Mouse (Mus musculus) liver, embryonic 15.5 days (tissue): ENCODE data around the gene Spop. TPM values are rescaled to one million over a fixed set of nuclear protein-coding genes. Genes with fewer than 3 reads are reported as not detected.
"Not testable (repeated sequence)": the region's sequence is repeated elsewhere in the genome, so short reads cannot be mapped to it uniquely, and the experiment has no call there.

Experiments
- ATAC-seq: fragments of 200-750 bp; cut with Nextera tagmentation; 2 replicates; pipeline ENCODE4 v1.8.0; 2017; ENCODE audit warnings: moderate number of reproducible peaks, mild to moderate bottlenecking, moderate library complexity; ENCODE audit not compliant: insufficient read depth
- H3K27ac ChIP-seq: fragments of 300-500 bp; sonication (generic); replicated peaks from 2 replicates; pipeline ENCODE4 v1.5.1; 2015; ENCODE audit warnings: mild to moderate bottlenecking, inconsistent platforms
- H3K27me3 ChIP-seq: fragments of 300-500 bp; sonication (generic); 2 replicates; pipeline ENCODE4 v1.6.1; 2015; ENCODE audit warnings: mild to moderate bottlenecking, inconsistent platforms
- H3K36me3 ChIP-seq: fragments of 300-500 bp; sonication (generic); replicated peaks from 2 replicates; pipeline ENCODE4 v1.6.1; 2015; ENCODE audit warnings: moderate library complexity, mild to moderate bottlenecking, inconsistent platforms
- H3K4me1 ChIP-seq: fragments of 300-500 bp; sonication (generic); replicated peaks from 2 replicates; pipeline ENCODE4 v1.6.1; 2015; ENCODE audit warnings: inconsistent platforms
- H3K4me2 ChIP-seq: fragments of 300-500 bp; sonication (generic); 2 replicates; pipeline ENCODE4 v1.6.1; 2015; ENCODE audit warnings: moderate library complexity, mild to moderate bottlenecking, inconsistent platforms
- H3K4me3 ChIP-seq: fragments of 300-500 bp; sonication (generic); replicated peaks from 2 replicates; pipeline ENCODE4 v1.5.1; 2015; ENCODE audit warnings: mild to moderate bottlenecking, inconsistent platforms
- H3K9ac ChIP-seq: fragments of 300-500 bp; sonication (generic); 2 replicates; pipeline ENCODE4 v1.6.1; 2015; ENCODE audit warnings: moderate library complexity, mild to moderate bottlenecking, inconsistent platforms
- H3K9me3 ChIP-seq: fragments of 300-500 bp; sonication (generic); replicated peaks from 2 replicates; pipeline ENCODE4 v1.6.1; 2016; ENCODE audit warnings: inconsistent platforms
- WGBS: fragments of 180-500 bp; shearing (Covaris S2); methylation state at CpG from one replicate; pipeline ENCODE4 v1.1.7; 2015; ENCODE audit warnings: mixed read lengths; ENCODE audit not compliant: insufficient replicate concordance; 5-methylcytosine and 5-hydroxymethylcytosine counted together
- polyA plus RNA-seq: library from polyadenylated mRNA; unstranded; fragments of >200 nt; fragmentation: Nextera tagmentation; extraction: Ambion mirVana; gene quantifications from 2 replicates; pipeline ENCODE4 v1.2.1, GENCODE M21; 2015

The Spop gene
- polyA plus RNA-seq, 1 experiment from 2014 or later: 67.5 TPM

- Histone ChIP-seq H3K36me3 (no peaks in the 10 kb centered on the region), H3K27me3 (peaks cover 41% of the 10 kb centered on the region)
Measured at GRCm38 (mm10) chr11:95403382-95404340, 10.2 kb upstream of the Spop start.

GRCm38 (mm10) chr11:95405771-95406170 lies 8.1 kb upstream of the Spop start:
- H3K4me3 ChIP-seq: no peak overlapping the region
- no peaks in the 10 kb centered on the region for H3K9me3 ChIP-seq
- no peak overlapping the region for H3K4me2 ChIP-seq
- 62% methylated on average over 4 of the region's 4 CpGs for WGBS
- H3K27me3 ChIP-seq: peaks cover 22% of the 10 kb centered on the region; the same call in 1 of the 2 replicates
- no peak for ATAC-seq
- no peaks in the 10 kb centered on the region for H3K4me1 ChIP-seq
- no peak overlapping the region for H3K27ac ChIP-seq
- no peak overlapping the region for H3K9ac ChIP-seq
- H3K36me3 ChIP-seq: no peaks in the 10 kb centered on the region

More at GRCm38 (mm10) chr11:95403382-95404340, 10.2 kb upstream of the Spop start:
- Histone ChIP-seq H3K4me3 (no peak overlapping the region), H3K9me3 (no peaks in the 10 kb centered on the region), H3K27ac (no peak overlapping the region), H3K4me1 (no peaks in the 10 kb centered on the region), H3K4me2 (no peak overlapping the region), H3K9ac (no peak overlapping the region)
- WGBS: 63% methylated on average over 16 of the region's 16 CpGs
- ATAC-seq: no peak

GRCm38 (mm10) chr11:95406398-95406797 lies 7.5 kb upstream of the Spop start:
- H3K4me2 ChIP-seq, H3K9ac ChIP-seq, H3K27ac ChIP-seq, H3K4me1 ChIP-seq, H3K4me3 ChIP-seq, H3K36me3 ChIP-seq, H3K9me3 ChIP-seq, ATAC-seq: not testable (repeated sequence)
- WGBS: 60% methylated on average over 5 of the region's 5 CpGs
- peaks cover 16% of the 10 kb centered on the region; the same call in 1 of the 2 replicates for H3K27me3 ChIP-seq

GRCm38 (mm10) chr11:95409450-95410112 lies 4.3 kb upstream of the Spop start:
- Histone ChIP-seq H3K27ac (no peak overlapping the region), H3K27me3 (peaks cover 10% of the 10 kb centered on the region), H3K4me2 (no peak overlapping the region), H3K36me3 (no peaks in the 10 kb centered on the region), H3K9ac (no peak overlapping the region), H3K4me3 (no peak overlapping the region), H3K9me3 (no peaks in the 10 kb centered on the region), H3K4me1 (peaks cover 5% of the 10 kb centered on the region)
- 67% methylated on average over 10 of the region's 10 CpGs for WGBS
- no peak for ATAC-seq

GRCm38 (mm10) chr11:95411453-95412013 lies 2.3 kb upstream of the Spop start:
- H3K27ac ChIP-seq: no peak overlapping the region
- no peak overlapping the region for H3K4me3 ChIP-seq
- H3K4me1 ChIP-seq: peaks cover 19% of the 10 kb centered on the region
- 49% methylated on average over 6 of the region's 6 CpGs for WGBS
- H3K27me3 ChIP-seq: peaks cover 10% of the 10 kb centered on the region
- ATAC-seq: no peak
- H3K9me3 ChIP-seq: no peaks in the 10 kb centered on the region
- no peak overlapping the region for H3K4me2 ChIP-seq
- no peak overlapping the region for H3K9ac ChIP-seq
- no peaks in the 10 kb centered on the region for H3K36me3 ChIP-seq

GRCm38 (mm10) chr11:95412615-95413014 lies 1.3 kb upstream of the Spop start:
- Histone ChIP-seq H3K36me3 (no peaks in the 10 kb centered on the region), H3K4me3 (no peak overlapping the region), H3K4me2 (no peak overlapping the region), H3K4me1 (peaks cover 30% of the 10 kb centered on the region), H3K9me3 (no peaks in the 10 kb centered on the region), H3K27ac (no peak overlapping the region), H3K27me3 (peaks cover 10% of the 10 kb centered on the region), H3K9ac (no peak overlapping the region)
- 85% methylated on average over 3 of the region's 3 CpGs for WGBS
- ATAC-seq: no peak

GRCm38 (mm10) chr11:95414536-95415161 lies 769 bp downstream of the Spop start:
- Histone ChIP-seq H3K4me1 (peaks cover 34% of the 10 kb centered on the region), H3K36me3 (peaks cover 6% of the 10 kb centered on the region; the same call in 1 of the 2 replicates), H3K9me3 (no peaks in the 10 kb centered on the region), H3K4me3 (peak overlapping the region; percentile 70), H3K27ac (peak overlapping the region; percentile 92), H3K4me2 (peak overlapping the region; percentile 81), H3K9ac (peak overlapping the region; percentile 77), H3K27me3 (peaks cover 10% of the 10 kb centered on the region)
- WGBS: under 1% methylated on average over 28 of the region's 28 CpGs
- peak; percentile 75 for ATAC-seq

GRCm38 (mm10) chr11:95415931-95416330 lies 2.1 kb downstream of the Spop start:
- Histone ChIP-seq H3K9ac (0 out of 2 replicates have a peak overlapping the region, but pooled peaks have one; percentile 77), H3K4me1 (peaks cover 34% of the 10 kb centered on the region), H3K4me3 (peak overlapping the region; percentile 70), H3K4me2 (peak overlapping the region; percentile 81), H3K27ac (peak overlapping the region; percentile 92; the same call in 1 of the 2 replicates), H3K27me3 (peaks cover 10% of the 10 kb centered on the region), H3K36me3 (peaks cover 6% of the 10 kb centered on the region; the same call in 1 of the 2 replicates), H3K9me3 (no peaks in the 10 kb centered on the region)
- no peak for ATAC-seq

GRCm38 (mm10) chr11:95417341-95417740 lies 3.5 kb downstream of the Spop start:
- peaks cover 7% of the 10 kb centered on the region for H3K27me3 ChIP-seq
- no peak for ATAC-seq
- 85% methylated on average over 5 of the region's 5 CpGs for WGBS
- H3K9ac ChIP-seq: no peak overlapping the region
- no peak overlapping the region for H3K4me2 ChIP-seq
- peaks cover 34% of the 10 kb centered on the region for H3K4me1 ChIP-seq
- H3K36me3 ChIP-seq: peaks cover 6% of the 10 kb centered on the region; the same call in 1 of the 2 replicates
- no peak overlapping the region for H3K27ac ChIP-seq
- no peak overlapping the region for H3K4me3 ChIP-seq
- no peaks in the 10 kb centered on the region for H3K9me3 ChIP-seq

- Histone ChIP-seq H3K27me3 (no peaks in the 10 kb centered on the region), H3K36me3 (peaks cover 6% of the 10 kb centered on the region; the same call in 1 of the 2 replicates), H3K9me3 (no peaks in the 10 kb centered on the region), H3K9ac (no peak overlapping the region), H3K4me1 (peaks cover 19% of the 10 kb centered on the region), H3K4me3 (no peak overlapping the region), H3K4me2 (no peak overlapping the region), H3K27ac (no peak overlapping the region)
- WGBS: 68% methylated on average over 2 of the region's 2 CpGs
- no peak for ATAC-seq
Measured at GRCm38 (mm10) chr11:95420880-95421435, 7.1 kb downstream of the Spop start.
